Mouse (Mus musculus) heart, adult 2 months (tissue): ENCODE data around the gene Rpl10a. TPM values are rescaled to one million over a fixed set of nuclear protein-coding genes. Genes with fewer than 3 reads are reported as not detected.
"Not testable (repeated sequence)": the region's sequence is repeated elsewhere in the genome, so short reads cannot be mapped to it uniquely, and the experiment has no call there.

Experiments
- DNase-seq, 2 experiments: peaks; one replicate each; pipeline ENCODE4 v3.0.0; 2021
- H3K27ac ChIP-seq: fragments of 200-600 bp; 2 replicates; pipeline ENCODE4 v1.8.1; 2022
- H3K27me3 ChIP-seq: fragments of 200-500 bp; 2 replicates; pipeline ENCODE4 v1.6.1; 2012; ENCODE audit warnings: mild to moderate bottlenecking, low read length, inconsistent platforms, mixed read lengths; ENCODE audit not compliant: control insufficient read depth, insufficient read depth
- H3K36me3 ChIP-seq: fragments of 200-500 bp; 2 replicates; pipeline ENCODE4 v1.6.1; 2012; ENCODE audit warnings: low read length, inconsistent platforms; ENCODE audit not compliant: control insufficient read depth, insufficient read depth
- H3K4me1 ChIP-seq: fragments of 200-500 bp; 2 replicates; pipeline ENCODE4 v1.6.1; 2011; ENCODE audit warnings: low read length; ENCODE audit not compliant: control insufficient read depth, insufficient read depth
- H3K4me3 ChIP-seq: fragments of 200-600 bp; 2 replicates; pipeline ENCODE4 v1.8.1; 2022
- H3K79me2 ChIP-seq: fragments of 200-500 bp; replicated peaks from 2 replicates; pipeline ENCODE4 v1.6.1; 2012; ENCODE audit warnings: mild to moderate bottlenecking, inconsistent platforms, low read length, moderate library complexity, mixed read lengths; ENCODE audit not compliant: control insufficient read depth, insufficient read depth
- H3K9ac ChIP-seq: fragments of 200-500 bp; 2 replicates; pipeline ENCODE4 v1.6.1; 2012; ENCODE audit warnings: low read depth, mild to moderate bottlenecking, control low read depth, inconsistent platforms, low read length, mixed read lengths
- CTCF ChIP-seq: fragments of 200-600 bp; IDR thresholded peaks from 2 replicates; pipeline ENCODE4 v1.8.1; 2022; ENCODE audit warnings: antibody characterized with exemption, mild to moderate bottlenecking, moderate library complexity
- EP300 ChIP-seq: fragments of 200-500 bp; IDR thresholded peaks from 2 replicates; pipeline ENCODE4 v1.6.1; 2011; ENCODE audit warnings: low read depth, low read length, control low read depth; ENCODE audit not compliant: insufficient read depth
- POLR2A ChIP-seq: fragments of 200-500 bp; IDR thresholded peaks from 2 replicates; pipeline ENCODE4 v1.6.1; 2011; ENCODE audit warnings: mild to moderate bottlenecking, low read depth, low read length, control low read depth; ENCODE audit not compliant: insufficient read depth
- WGBS: fragments of 180-500 bp; shearing (Covaris S2); methylation state at CpG from one replicate; pipeline ENCODE4 v1.1.7; 2018; 5-methylcytosine and 5-hydroxymethylcytosine counted together
- intact Hi-C: fragments of 180-260 bp; cut with DNase I; formaldehyde crosslinking; loops from one replicate; pipeline ENCODE4 v1.15.1; 2025
- polyA plus RNA-seq: library from polyadenylated mRNA; depleted of rRNA; stranded (reverse); fragments of >200 nt; gene quantifications from 2 replicates; pipeline ENCODE4 v1.2.3, GENCODE M21; 2012
- total RNA-seq, 2 experiments: library from RNA; stranded (reverse); gene quantifications; 2 replicates each; pipeline ENCODE4 v1.2.3; 2021

The Rpl10a gene
- total and polyA plus RNA-seq, 3 experiments, result 360 to 1,197 (median 417) TPM

DNA sequence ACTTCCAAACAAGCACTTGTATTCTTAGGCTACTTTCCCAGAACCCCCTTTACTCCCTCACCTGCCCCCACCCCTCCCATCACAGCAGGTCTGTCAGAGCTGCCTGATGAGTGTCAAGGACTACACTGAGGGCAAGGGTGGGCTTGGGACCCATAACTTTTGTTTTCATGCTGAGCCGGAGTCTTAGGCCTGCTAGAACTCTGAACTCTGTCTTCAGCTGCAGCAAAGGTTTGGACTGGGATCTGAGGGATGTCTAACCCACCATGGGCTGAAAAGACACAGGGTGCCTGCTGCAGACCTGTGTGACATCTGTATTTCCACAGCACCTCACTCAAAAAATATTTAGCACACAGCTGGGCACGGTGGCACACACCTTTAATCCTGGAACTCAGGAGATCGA, 1.3 kb upstream of the Rpl10a start:
- TF ChIP-seq EP300, result no peak
- TF ChIP-seq CTCF, result no peak
- TF ChIP-seq POLR2A, result no peak
- Histone ChIP-seq H3K4me3 (no peak overlapping the region), H3K27me3 (no peaks in the 10 kb centered on the region), H3K27ac (no peak overlapping the region), H3K4me1 (peaks cover 2% of the 10 kb centered on the region), H3K9ac (no peak overlapping the region), H3K36me3 (peaks cover 4% of the 10 kb centered on the region; the same call in 1 of the 2 replicates), H3K79me2 (no peaks in the 10 kb centered on the region)
- WGBS, result 82% methylated on average over 3 of the region's 3 CpGs
- no peak for DNase-seq
- intact Hi-C loops, result loop anchor here (5.0 kb wide), 1 partner anchor 200 kb away; no protein-coding TSS in a partner anchor

DNA sequence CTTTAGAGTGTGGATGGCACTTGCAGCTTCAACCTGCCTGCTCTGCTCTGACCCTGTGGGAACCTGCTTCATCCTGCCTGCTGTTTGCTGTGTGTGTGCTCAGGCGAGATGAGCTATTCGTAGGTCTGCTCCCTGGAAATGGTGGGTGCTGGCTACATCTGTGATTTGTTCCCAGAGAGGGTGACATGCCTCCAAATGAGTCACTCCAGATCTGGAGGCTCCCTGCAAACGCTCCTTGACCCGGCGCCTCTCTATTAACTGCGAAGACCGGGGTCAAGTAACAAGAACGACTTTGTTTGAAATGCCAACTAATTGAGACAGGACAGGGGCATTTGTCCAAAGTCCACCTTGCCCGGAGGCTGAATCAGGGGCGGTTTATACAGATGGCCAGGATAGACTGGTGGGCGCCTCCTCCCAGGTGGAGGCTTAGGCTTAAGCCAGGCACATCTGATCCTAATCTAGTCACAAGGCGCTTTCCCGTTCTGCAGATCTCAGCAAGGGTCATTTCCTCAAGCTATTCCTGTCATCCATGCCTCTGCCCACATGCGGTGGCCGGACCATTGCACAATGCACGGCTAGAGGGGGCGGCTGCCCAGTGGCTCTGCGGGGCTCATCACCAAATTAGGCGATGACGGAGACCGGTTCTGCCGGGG, 472 bp upstream of the Rpl10a start:
- whole genome bisulfite sequencing, result 18% methylated on average over 22 of the region's 22 CpGs
- Histone ChIP-seq H3K27me3 (no peaks in the 10 kb centered on the region), H3K36me3 (peaks cover 4% of the 10 kb centered on the region; the same call in 1 of the 2 replicates), H3K4me1 (peaks cover 2% of the 10 kb centered on the region), H3K4me3 (peak overlapping the region; percentile 89), H3K9ac (peak overlapping the region; percentile 67), H3K27ac (peak overlapping the region; percentile 81), H3K79me2 (no peaks in the 10 kb centered on the region)
- no peak for DNase-seq
- intact Hi-C loops, result loop anchor here (1.0 to 5.0 kb wide), 4 partner anchors 15 to 200 kb away; partner anchors contain the start of genes Fance and Tead3
- no peak for TF ChIP-seq CTCF
- TF ChIP-seq EP300, result no peak
- no peak for TF ChIP-seq POLR2A

DNA sequence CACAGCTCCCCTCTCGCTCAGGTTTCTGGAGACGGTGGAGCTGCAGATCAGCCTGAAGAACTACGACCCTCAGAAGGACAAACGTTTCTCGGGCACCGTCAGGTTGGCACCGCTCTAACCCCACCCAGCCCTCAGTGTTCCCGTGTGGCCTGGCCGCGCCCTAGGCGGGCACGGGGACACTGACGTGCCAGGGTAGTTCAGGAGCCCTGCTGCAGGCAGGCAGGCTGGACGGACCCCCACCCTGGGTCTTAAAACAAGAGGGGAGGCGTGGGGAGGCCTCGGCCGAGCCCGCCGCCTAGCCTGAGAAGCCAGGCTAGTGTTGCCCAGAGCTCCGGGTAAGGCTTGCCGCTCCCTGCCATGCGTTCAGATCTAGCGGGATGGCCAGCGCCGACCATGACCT, 675 bp downstream of the Rpl10a start:
- Histone ChIP-seq H3K27ac (peak overlapping the region; percentile 81), H3K79me2 (no peaks in the 10 kb centered on the region), H3K4me3 (peak overlapping the region; percentile 89), H3K4me1 (peaks cover 2% of the 10 kb centered on the region), H3K36me3 (peaks cover 4% of the 10 kb centered on the region; the same call in 1 of the 2 replicates), H3K27me3 (no peaks in the 10 kb centered on the region), H3K9ac (peak overlapping the region; percentile 70)
- intact Hi-C loops, result loop anchor here (1.0 to 5.0 kb wide), 4 partner anchors 16 to 198 kb away; partner anchors contain the start of genes Fance and Tead3
- TF ChIP-seq POLR2A (no peak), CTCF (no peak), EP300 (no peak)
- 2% methylated on average over 25 of the region's 25 CpGs for WGBS
- no peak for DNase-seq

DNA sequence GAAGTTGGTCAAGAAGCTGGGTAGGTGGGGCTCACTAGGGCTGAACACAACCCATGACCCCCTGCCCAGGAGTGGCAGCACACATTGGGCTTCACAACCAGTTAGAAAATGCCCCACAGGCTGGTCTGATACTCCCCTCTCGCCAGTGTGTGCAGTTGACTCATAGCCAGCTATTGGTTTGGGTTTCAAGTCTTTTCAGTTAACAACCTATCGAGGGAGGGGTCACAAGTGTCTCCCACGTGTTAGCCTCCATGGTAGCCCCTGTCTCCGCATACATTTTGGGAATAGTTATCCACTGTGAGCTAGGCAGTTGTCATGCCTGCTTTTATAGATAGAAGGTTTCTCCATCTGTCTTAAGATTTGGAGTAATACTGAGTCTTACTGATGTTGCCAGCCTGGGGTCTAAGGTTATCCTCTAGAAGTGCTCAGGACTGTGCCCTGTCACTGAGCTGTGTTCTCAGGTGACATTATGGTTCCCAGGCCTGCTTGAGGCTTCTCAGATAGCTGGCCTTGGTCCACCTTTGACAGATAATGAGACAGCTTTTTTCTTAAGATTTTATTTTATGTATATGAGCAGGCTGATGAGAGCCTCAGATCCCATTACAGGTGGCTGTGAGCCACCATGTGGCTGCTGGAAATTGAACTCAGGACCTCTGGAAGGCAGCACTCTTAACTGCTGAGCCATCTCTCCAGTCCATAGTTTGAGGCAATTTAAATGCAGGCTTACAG, 1.4 kb downstream of the Rpl10a start:
- no peak for DNase-seq
- Histone ChIP-seq H3K27me3 (no peaks in the 10 kb centered on the region), H3K4me1 (peaks cover 2% of the 10 kb centered on the region), H3K4me3 (peak overlapping the region; percentile 89), H3K79me2 (no peaks in the 10 kb centered on the region), H3K9ac (peak overlapping the region; percentile 70), H3K27ac (no peak overlapping the region; the same call in 1 of the 2 replicates), H3K36me3 (peaks cover 4% of the 10 kb centered on the region; the same call in 1 of the 2 replicates)
- TF ChIP-seq EP300 (no peak), POLR2A (0 out of 2 replicates have a peak, but pooled peaks have one; percentile 9)
- 25% methylated on average over 4 of the region's 4 CpGs for WGBS
- intact Hi-C loops, result loop anchor here (2.0 to 5.0 kb wide), 2 partner anchors 17 to 198 kb away; partner anchors contain the start of gene Fance

DNA sequence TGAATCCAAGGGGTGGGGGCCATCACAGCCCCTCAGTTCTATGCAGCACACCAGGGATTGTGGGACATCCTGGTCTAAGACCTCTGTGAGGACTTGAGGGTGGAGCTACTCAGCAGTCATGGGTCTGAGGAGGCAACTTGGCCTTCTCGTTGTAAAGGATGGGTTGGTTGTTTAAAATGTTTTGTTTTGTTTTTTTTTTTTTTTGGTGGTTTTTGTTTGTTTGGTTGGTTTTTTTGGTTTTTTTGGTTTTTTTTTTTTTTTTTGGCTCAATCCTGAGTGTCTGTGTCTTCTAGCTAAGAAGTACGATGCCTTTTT, 1.9 kb downstream of the Rpl10a start:
- Histone ChIP-seq H3K4me3 (no peak overlapping the region), H3K27ac (no peak overlapping the region), H3K27me3 (no peaks in the 10 kb centered on the region), H3K4me1 (peaks cover 2% of the 10 kb centered on the region), H3K79me2 (no peaks in the 10 kb centered on the region), H3K9ac (no peak overlapping the region), H3K36me3 (peaks cover 4% of the 10 kb centered on the region; the same call in 1 of the 2 replicates)
- TF ChIP-seq CTCF (no peak), POLR2A (no peak), EP300 (no peak)
- intact Hi-C loops, result no loop called here
- 62% methylated on average over 2 of the region's 2 CpGs for WGBS
- DNase-seq, result no peak

DNA sequence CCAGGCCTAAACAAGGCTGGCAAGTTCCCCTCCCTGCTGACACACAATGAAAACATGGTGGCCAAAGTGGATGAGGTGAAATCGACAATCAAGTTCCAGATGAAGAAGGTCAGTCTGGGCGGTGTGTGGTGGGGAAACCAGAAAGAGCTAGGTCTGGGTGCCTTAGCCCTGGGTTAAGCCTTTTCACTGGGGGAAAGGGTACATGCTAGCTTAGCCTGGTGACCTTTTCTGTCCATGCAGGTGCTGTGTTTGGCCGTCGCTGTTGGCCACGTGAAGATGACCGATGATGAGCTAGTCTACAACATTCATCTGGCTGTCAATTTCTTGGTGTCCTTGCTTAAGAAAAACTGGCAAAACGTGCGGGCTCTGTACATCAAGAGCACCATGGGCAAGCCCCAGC, 2.3 kb downstream of the Rpl10a start:
- intact Hi-C loops, DNase-seq, H3K9ac ChIP-seq, H3K4me3 ChIP-seq, H3K27ac ChIP-seq, H3K36me3 ChIP-seq, H3K27me3 ChIP-seq, H3K4me1 ChIP-seq, H3K79me2 ChIP-seq: not testable (repeated sequence)
- WGBS, result 71% methylated on average over 8 of the region's 8 CpGs
